Mouse (Mus musculus) forebrain, embryonic 12.5 days (tissue): ENCODE results near the gene Chchd6. TPM values are rescaled to one million over a fixed set of nuclear protein-coding genes. Genes with fewer than 3 reads are reported as not detected.

Experiments
- ATAC-seq: fragments of 200-750 bp; cut with Nextera tagmentation; 2 replicates; pipeline ENCODE4 v1.8.0; 2017; ENCODE audit warnings: moderate TSS enrichment; ENCODE audit not compliant: low FRiP score
- H3K27ac ChIP-seq: fragments of 300-500 bp; sonication (generic); 2 replicates; pipeline ENCODE4 v1.5.1; 2016; ENCODE audit warnings: mild to moderate bottlenecking
- H3K27me3 ChIP-seq: fragments of 300-500 bp; sonication (generic); 2 replicates; pipeline ENCODE4 v1.6.1; 2016; ENCODE audit warnings: mild to moderate bottlenecking
- H3K36me3 ChIP-seq: fragments of 300-500 bp; sonication (generic); replicated peaks from 2 replicates; pipeline ENCODE4 v1.6.1; 2016; ENCODE audit warnings: mild to moderate bottlenecking
- H3K4me1 ChIP-seq: fragments of 300-500 bp; sonication (generic); 2 replicates; pipeline ENCODE4 v1.6.1; 2016
- H3K4me2 ChIP-seq: fragments of 300-500 bp; sonication (generic); 2 replicates; pipeline ENCODE4 v1.6.1; 2016; ENCODE audit warnings: mild to moderate bottlenecking, moderate library complexity
- H3K4me3 ChIP-seq: fragments of 300-500 bp; sonication (generic); replicated peaks from 2 replicates; pipeline ENCODE4 v1.5.1; 2016; ENCODE audit warnings: mild to moderate bottlenecking
- H3K9ac ChIP-seq: fragments of 300-500 bp; sonication (generic); 2 replicates; pipeline ENCODE4 v1.6.1; 2016; ENCODE audit warnings: mild to moderate bottlenecking
- H3K9me3 ChIP-seq: fragments of 300-500 bp; sonication (generic); 2 replicates; pipeline ENCODE4 v1.6.1; 2016
- WGBS: fragments of 180-500 bp; shearing (Covaris S2); methylation state at CpG from one replicate; pipeline ENCODE4 v1.1.7; 2016; 5-methylcytosine and 5-hydroxymethylcytosine counted together
- polyA plus RNA-seq: library from polyadenylated mRNA; unstranded; fragments of >200 nt; fragmentation: Nextera tagmentation; extraction: Ambion mirVana; gene quantifications from 2 replicates; pipeline ENCODE4 v1.2.1, GENCODE M21; 2016

Chchd6 gene
- polyA plus RNA-seq, 1 experiment from 2014 or later: 87.3 TPM

GRCm38 (mm10) chr6:89355661-89356060, 239.8 kb downstream of the Chchd6 start:
- Histone ChIP-seq H3K36me3 (peaks cover 57% of the 10 kb centered on the region), H3K4me1 (peaks cover 98% of the 10 kb centered on the region), H3K27me3 (no peaks in the 10 kb centered on the region), H3K9me3 (no peaks in the 10 kb centered on the region), H3K4me2 (peak overlapping the region; percentile 17), H3K27ac (no peak overlapping the region), H3K9ac (no peak overlapping the region), H3K4me3 (no peak overlapping the region; the same call in 1 of the 2 replicates)
- ATAC-seq: no peak
- 23% methylated on average over 7 of the region's 7 CpGs for WGBS

- H3K27me3 ChIP-seq: no peaks in the 10 kb centered on the region
- no peak overlapping the region for H3K4me2 ChIP-seq
- ATAC-seq: no peak
- H3K9ac ChIP-seq: no peak overlapping the region
- H3K9me3 ChIP-seq: no peaks in the 10 kb centered on the region
- peaks cover 94% of the 10 kb centered on the region for H3K4me1 ChIP-seq
- H3K27ac ChIP-seq: 0 out of 2 replicates have a peak overlapping the region, but pooled peaks have one; percentile 19
- H3K4me3 ChIP-seq: no peak overlapping the region
- WGBS: 89% methylated on average over 12 of the region's 12 CpGs
- H3K36me3 ChIP-seq: peaks cover 66% of the 10 kb centered on the region
Observed at GRCm38 (mm10) chr6:89354726-89355125, 240.7 kb downstream of the Chchd6 start.

GRCm38 (mm10) chr6:89354076-89354475, 241.4 kb downstream of the Chchd6 start:
- Histone ChIP-seq H3K4me1 (peaks cover 88% of the 10 kb centered on the region), H3K9ac (no peak overlapping the region), H3K4me3 (no peak overlapping the region), H3K4me2 (no peak overlapping the region), H3K27ac (0 out of 2 replicates have a peak overlapping the region, but pooled peaks have one; percentile 19), H3K36me3 (peaks cover 71% of the 10 kb centered on the region), H3K9me3 (no peaks in the 10 kb centered on the region), H3K27me3 (no peaks in the 10 kb centered on the region)
- WGBS: 82% methylated on average over 5 of the region's 5 CpGs
- ATAC-seq: no peak

DNA sequence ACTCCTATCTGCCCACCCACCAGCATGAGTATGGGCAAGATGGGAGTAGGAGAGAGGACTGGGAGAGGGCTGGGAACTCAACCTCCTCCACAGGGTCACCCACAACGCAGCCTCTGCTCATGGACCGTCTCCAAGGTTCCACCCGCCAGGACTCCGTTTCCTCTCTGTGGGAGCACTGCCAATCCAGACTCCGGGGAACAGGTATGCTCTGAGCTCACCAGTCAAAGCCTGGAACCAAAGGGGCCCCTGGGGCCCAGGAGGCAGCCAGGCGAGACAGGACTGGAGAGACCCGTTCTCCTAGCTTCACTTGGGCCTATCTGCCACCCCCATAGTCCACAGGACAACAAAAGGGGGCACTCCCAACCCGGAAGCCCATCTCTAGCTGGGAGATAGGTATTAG, 242.4 kb downstream of the Chchd6 start:
- Histone ChIP-seq H3K4me1 (peaks cover 78% of the 10 kb centered on the region), H3K4me3 (no peak overlapping the region), H3K36me3 (peaks cover 76% of the 10 kb centered on the region), H3K27me3 (no peaks in the 10 kb centered on the region), H3K27ac (no peak overlapping the region), H3K4me2 (no peak overlapping the region), H3K9ac (no peak overlapping the region), H3K9me3 (no peaks in the 10 kb centered on the region)
- 83% methylated on average over 8 of the region's 8 CpGs for WGBS
- ATAC-seq: no peak

- H3K9ac ChIP-seq: no peak overlapping the region
- H3K36me3 ChIP-seq: peaks cover 82% of the 10 kb centered on the region
- WGBS: 25% methylated on average over 5 of the region's 5 CpGs
- no peaks in the 10 kb centered on the region for H3K27me3 ChIP-seq
- peaks cover 64% of the 10 kb centered on the region for H3K4me1 ChIP-seq
- no peak overlapping the region for H3K4me3 ChIP-seq
- no peaks in the 10 kb centered on the region for H3K9me3 ChIP-seq
- ATAC-seq: peak; percentile 65
- H3K27ac ChIP-seq: peak overlapping the region; percentile 85
- H3K4me2 ChIP-seq: no peak overlapping the region; the same call in 1 of the 2 replicates
Observed at GRCm38 (mm10) chr6:89351441-89352137, 243.9 kb downstream of the Chchd6 start.

DNA sequence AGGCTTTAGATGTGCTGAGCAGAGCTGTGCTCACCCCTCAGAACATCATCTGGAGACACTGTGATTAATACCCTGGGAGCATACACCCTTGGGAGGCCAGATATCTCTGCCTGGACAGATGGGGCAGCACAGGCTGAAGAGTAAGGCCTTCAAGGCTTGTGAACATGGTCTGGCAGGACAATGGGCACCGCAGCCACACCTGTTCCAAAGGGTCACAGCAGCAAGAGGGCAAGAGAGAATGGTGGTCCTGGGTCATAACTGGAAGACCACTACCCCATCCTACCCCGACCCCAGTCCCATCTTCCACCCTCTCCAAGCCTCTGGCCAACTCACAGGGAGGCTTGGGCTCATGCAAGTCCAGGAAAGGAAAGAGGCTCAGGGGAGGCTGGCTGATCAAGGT, 244.9 kb downstream of the Chchd6 start:
- no peak overlapping the region for H3K4me2 ChIP-seq
- no peak overlapping the region for H3K27ac ChIP-seq
- ATAC-seq: no peak
- no peak overlapping the region for H3K4me3 ChIP-seq
- 93% methylated on average over 2 of the region's 2 CpGs for WGBS
- no peaks in the 10 kb centered on the region for H3K9me3 ChIP-seq
- H3K36me3 ChIP-seq: peaks cover 71% of the 10 kb centered on the region
- peaks cover 60% of the 10 kb centered on the region for H3K4me1 ChIP-seq
- no peak overlapping the region for H3K9ac ChIP-seq
- H3K27me3 ChIP-seq: no peaks in the 10 kb centered on the region

GRCm38 (mm10) chr6:89350037-89350515, 245.4 kb downstream of the Chchd6 start:
- Histone ChIP-seq H3K36me3 (peaks cover 68% of the 10 kb centered on the region), H3K4me2 (no peak overlapping the region), H3K4me3 (no peak overlapping the region), H3K27me3 (no peaks in the 10 kb centered on the region), H3K9ac (no peak overlapping the region), H3K27ac (no peak overlapping the region), H3K4me1 (peaks cover 60% of the 10 kb centered on the region), H3K9me3 (no peaks in the 10 kb centered on the region)
- ATAC-seq: no peak
- WGBS: 88% methylated on average over 1 of the region's 1 CpGs

GRCm38 (mm10) chr6:89348363-89348762, 247.1 kb downstream of the Chchd6 start:
- Histone ChIP-seq H3K4me1 (peaks cover 52% of the 10 kb centered on the region), H3K27ac (no peak overlapping the region), H3K36me3 (peaks cover 60% of the 10 kb centered on the region), H3K4me3 (no peak overlapping the region), H3K27me3 (no peaks in the 10 kb centered on the region), H3K4me2 (no peak overlapping the region), H3K9me3 (no peaks in the 10 kb centered on the region), H3K9ac (no peak overlapping the region)
- no peak for ATAC-seq
- 80% methylated on average over 9 of the region's 9 CpGs for WGBS

- Histone ChIP-seq H3K4me1 (peaks cover 47% of the 10 kb centered on the region), H3K27me3 (no peaks in the 10 kb centered on the region), H3K4me3 (no peak overlapping the region), H3K4me2 (no peak overlapping the region), H3K27ac (no peak overlapping the region), H3K9me3 (no peaks in the 10 kb centered on the region), H3K9ac (no peak overlapping the region), H3K36me3 (peaks cover 60% of the 10 kb centered on the region)
- no peak for ATAC-seq
- WGBS: 67% methylated on average over 1 of the region's 1 CpGs
Observed at GRCm38 (mm10) chr6:89347792-89348191, 247.7 kb downstream of the Chchd6 start.

GRCm38 (mm10) chr6:89345855-89346254, 249.6 kb downstream of the Chchd6 start:
- 0 out of 2 replicates have a peak overlapping the region, but pooled peaks have one; percentile 36 for H3K27ac ChIP-seq
- no peak overlapping the region for H3K9ac ChIP-seq
- ATAC-seq: no peak
- 100% methylated on average over 1 of the region's 1 CpGs for WGBS
- H3K4me1 ChIP-seq: peaks cover 28% of the 10 kb centered on the region
- no peak overlapping the region for H3K4me2 ChIP-seq
- no peaks in the 10 kb centered on the region for H3K9me3 ChIP-seq
- no peak overlapping the region for H3K4me3 ChIP-seq
- no peaks in the 10 kb centered on the region for H3K27me3 ChIP-seq
- H3K36me3 ChIP-seq: peaks cover 71% of the 10 kb centered on the region

DNA sequence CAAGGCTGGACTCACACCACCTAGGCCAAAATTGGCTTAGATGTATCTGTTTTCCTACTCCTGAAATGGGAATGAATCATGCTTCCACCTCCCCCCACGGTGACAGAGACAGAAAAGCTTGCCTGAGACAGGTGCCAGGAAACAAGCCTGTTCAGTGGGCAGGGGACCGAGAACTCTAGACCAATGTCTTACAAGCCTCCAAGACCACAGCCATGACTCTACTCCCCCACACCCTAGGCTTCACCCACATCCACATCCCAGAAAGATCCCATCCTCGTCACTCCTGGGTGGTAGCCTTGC, 250.0 kb downstream of the Chchd6 start:
- H3K9me3 ChIP-seq: no peaks in the 10 kb centered on the region
- 74% methylated on average over 3 of the region's 3 CpGs for WGBS
- H3K27me3 ChIP-seq: no peaks in the 10 kb centered on the region
- H3K9ac ChIP-seq: no peak overlapping the region
- no peak overlapping the region for H3K4me3 ChIP-seq
- H3K4me1 ChIP-seq: peaks cover 24% of the 10 kb centered on the region
- H3K27ac ChIP-seq: peak overlapping the region; percentile 71; the same call in 1 of the 2 replicates
- peaks cover 71% of the 10 kb centered on the region for H3K36me3 ChIP-seq
- no peak for ATAC-seq
- H3K4me2 ChIP-seq: no peak overlapping the region

DNA sequence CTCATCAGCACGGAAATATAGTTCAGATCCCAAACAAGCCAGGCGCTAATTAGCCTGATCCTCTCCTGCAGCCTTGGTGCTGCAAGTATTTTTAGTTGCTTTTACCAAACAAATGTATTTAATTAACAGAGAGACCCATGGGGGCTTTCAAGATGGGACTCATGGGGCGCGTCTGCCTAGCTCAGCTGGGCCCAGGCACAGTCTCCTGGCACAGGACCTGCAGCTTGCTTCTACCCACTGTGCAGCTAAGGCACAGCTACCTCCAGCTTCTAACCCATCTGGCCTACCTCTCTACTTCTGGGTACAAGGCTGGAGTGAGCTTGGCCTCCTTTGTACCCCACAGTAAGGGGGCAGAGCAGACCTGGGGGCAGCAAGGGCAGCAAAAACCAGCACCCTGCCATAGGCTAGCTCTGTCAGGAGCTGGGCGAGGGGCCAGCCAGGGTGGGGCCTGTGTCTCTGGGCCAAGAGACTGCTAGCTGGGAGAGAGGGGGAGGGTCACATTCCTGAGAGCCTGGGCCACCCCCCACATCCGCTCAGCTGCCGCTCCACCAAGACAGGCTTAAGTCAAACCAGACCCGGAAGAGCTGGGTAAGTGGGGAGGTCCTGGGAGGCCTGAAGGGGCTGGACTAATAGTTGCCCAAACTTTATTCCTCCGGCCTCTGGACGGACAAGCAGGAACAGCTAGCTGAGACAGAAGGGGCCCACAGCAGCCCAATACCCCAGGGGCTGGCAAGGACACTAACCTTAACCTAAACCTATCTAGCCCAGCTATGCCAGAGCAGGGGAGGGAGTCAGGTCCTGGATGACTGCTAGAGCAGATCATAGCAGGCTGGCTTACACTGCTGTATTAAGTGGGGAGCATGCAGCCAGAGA, 250.6 kb downstream of the Chchd6 start:
- H3K9ac ChIP-seq: no peak overlapping the region
- 34% methylated on average over 10 of the region's 10 CpGs for WGBS

More for the DNA sequence above, 250.6 kb downstream of the Chchd6 start:
- no peak overlapping the region for H3K4me2 ChIP-seq
- H3K9me3 ChIP-seq: no peaks in the 10 kb centered on the region
- H3K27me3 ChIP-seq: no peaks in the 10 kb centered on the region
- H3K4me3 ChIP-seq: no peak overlapping the region
- peak overlapping the region; percentile 71 for H3K27ac ChIP-seq
- H3K36me3 ChIP-seq: peaks cover 71% of the 10 kb centered on the region
- H3K4me1 ChIP-seq: peaks cover 21% of the 10 kb centered on the region
- ATAC-seq: peak; percentile 39; the same call in 1 of the 2 replicates
